Mouse (Mus musculus): ENCODE measurements around the gene Syne1. TPM values are rescaled to one million over a fixed set of nuclear protein-coding genes. Genes with fewer than 3 reads are reported as not detected.

Gene Syne1
- total RNA-seq, 2 experiments from 2014 or later = 247 to 308 TPM

DNA sequence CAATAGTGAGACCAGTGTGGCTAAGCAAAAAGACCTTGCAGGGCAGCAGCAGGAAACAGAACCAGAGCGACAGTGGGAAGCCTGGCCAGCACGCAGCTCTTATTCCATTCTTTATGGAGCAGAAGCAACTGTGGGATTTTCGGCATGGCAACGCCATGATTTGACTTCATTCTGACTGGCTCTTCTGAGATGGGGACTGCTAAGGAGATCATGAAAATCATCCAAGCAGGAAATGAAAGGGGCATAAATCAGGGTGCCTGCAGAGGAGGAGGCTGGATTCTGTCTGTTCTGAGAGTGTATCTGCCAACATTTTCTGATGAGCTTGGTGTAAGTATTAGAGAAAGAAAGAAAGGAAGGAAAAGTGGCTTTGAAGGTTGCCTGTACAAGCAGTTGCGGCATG lies 435.1 kb downstream of the Syne1 start:
- intact Hi-C loops (cut with DNase I) = no loop called here
- DNase-seq (ENCODE audit: low spot score in 2 of 2) = no peak

DNA sequence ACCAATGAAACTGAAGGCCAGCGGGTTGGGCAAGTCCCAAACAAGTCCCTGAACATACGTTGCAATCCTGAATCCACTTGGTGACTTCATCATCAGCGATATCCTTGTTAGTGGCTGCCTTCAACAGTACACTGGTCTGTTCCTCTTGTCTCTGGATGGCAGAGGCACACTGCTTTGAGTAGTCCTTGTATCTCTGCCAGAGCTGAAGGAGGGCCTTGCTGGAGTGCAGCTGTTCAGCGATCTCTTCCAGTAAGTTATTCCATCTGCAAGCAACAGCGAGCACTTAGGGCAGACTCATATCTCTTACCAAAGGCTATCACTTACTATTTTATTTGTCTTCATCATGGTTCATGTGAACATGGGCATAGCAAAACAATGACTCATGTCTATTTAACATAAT lies 440.5 kb downstream of the Syne1 start:
- peak in 1 of 2 experiments; percentile 5 for DNase-seq (ENCODE audit: low spot score in 2 of 2)
- intact Hi-C loops (cut with DNase I) = no loop called here

DNA sequence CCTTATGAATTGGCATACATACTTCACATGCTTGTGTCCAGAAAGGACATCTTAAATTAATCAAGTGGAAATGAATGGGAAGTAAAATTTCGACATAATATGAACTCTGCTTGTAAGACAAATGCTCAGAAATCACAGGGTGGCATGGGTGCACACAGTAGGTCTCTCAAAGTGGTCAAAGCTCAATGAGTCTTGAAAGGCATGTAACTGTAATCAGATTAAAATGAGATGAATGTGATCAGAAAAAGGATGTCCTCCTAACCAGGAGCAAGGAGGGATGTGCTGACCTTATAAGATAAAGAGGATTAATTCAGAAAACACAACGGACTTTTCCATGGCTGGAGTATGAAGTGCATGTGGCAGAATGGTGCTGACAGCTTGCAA lies 453.5 kb downstream of the Syne1 start:
- intact Hi-C loops (cut with DNase I) = no loop called here
- DNase-seq (ENCODE audit: low spot score in 2 of 2) = no peak

DNA sequence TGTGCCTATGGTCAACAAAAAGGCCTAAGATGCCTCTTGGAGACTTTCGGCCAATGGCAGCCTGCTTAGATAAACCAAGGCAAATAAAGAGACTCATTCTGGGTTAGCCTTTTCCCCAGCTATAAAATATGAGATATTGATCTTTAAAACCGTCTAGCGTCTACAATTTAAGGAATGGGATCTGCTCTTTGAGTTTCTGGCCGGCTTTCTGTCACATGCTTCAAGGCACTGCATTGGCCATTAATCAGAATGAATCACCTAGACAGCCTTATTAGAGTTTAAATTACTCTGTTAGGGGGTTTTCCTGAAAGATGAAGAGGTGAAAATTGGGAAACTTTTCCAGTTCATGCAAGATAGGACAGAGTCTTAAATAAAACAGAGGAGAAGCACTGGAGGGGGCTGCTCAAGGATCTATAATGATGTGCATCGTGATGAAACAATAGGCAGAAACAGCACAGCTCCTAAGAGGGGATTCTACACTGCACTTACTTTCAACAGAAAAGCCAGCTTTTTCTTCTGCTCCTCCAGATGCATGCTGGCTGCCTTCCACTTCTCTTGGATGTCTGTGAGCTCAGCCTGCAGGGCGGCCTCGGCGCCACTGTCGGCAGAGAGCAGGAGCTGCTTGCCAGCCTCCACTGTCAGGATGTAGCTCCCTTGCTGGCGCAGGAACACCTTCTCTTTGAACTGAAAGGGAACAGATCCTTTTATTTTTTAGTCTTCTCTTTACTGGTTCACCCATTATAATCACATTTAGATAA lies 454.1 kb downstream of the Syne1 start:
- intact Hi-C loops (cut with DNase I) = no loop called here

DNA sequence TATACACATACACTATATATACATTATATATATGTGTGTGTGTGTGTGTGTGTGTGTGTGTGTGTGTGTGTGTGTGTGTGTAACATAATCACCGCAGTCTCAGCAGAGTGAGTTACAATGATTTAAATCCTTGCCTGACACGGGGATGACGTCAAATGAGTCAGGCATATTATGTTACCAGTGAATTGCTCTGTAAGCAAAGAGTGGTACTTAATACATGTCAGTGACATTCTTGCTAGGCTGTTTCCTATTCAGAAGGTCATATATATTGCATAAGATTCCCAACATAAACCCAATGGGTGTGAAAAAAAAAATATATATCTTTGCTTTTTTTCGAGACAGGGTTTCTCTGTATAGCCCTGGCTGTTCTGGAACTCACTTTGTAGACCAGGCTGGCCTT lies 462.1 kb downstream of the Syne1 start:
- DNase-seq (ENCODE audit: low spot score in 2 of 2) = no peak
- intact Hi-C loops (cut with DNase I) = no loop called here

More for the DNA sequence above, 454.1 kb downstream of the Syne1 start:
- DNase-seq (ENCODE audit: low spot score in 2 of 2) = peak; percentile 38 to 43

DNA sequence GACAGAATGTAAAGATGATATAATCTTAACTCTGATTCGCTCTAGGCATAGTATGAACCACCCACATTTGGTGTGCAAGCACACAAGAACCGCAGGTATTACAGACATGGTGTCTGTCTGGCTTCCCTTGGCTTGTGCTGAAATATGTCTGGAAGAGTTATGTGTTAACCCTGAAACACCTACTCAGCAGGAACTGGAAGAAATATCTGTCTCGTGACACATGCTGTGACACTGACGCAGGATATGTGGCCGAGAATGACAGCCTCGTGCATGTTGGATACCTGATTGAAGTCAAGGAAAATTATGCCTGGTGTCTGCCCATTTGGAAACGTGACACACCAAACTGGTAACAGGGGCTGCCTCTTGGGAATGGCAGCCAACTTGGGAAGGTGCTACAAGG lies 463.9 kb downstream of the Syne1 start:
- no peak for DNase-seq (ENCODE audit: low spot score in 2 of 2)
- intact Hi-C loops (cut with DNase I) = no loop called here

DNA sequence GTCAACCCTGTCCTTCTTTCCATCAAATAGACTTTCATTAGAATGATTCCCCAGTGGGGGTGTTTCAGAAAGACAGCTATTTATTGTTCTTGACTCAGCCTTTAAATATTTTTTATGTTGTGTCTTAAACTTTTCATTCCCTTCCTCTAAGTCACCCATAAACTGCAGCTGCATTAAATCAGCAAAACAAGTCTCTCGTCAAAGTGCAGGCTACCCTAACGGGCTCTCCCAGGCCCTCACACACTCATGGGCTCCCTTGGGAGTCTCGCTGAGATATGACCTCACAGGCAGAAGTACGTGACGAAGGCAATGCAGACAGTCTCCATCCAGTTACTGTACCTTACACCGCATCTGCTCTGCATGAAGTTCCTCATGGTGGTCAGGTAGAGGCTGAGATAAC lies 465.0 kb downstream of the Syne1 start:
- DNase-seq (ENCODE audit: low spot score in 2 of 2) = no peak
- intact Hi-C loops (cut with DNase I) = no loop called here

DNA sequence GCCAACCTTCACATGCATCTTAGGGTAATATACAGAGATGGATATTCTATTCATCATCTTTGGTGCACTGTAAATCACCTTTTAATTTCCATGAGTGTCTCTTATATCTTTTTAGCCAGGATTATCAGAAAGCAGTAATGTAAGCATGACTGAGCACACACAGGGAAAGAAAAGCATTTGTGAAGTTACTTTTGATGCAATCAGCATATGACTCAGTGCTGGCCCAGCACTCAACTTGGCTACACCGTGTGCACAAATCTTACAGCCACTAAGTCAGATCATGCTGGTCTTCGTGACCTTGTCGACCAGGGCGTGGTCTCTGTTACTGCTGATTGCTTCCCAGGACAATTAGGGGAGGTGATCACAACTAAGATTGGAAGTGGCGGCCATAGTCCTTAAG lies 465.5 kb downstream of the Syne1 start:
- no peak for DNase-seq (ENCODE audit: low spot score in 2 of 2)
- intact Hi-C loops (cut with DNase I) = no loop called here

DNA sequence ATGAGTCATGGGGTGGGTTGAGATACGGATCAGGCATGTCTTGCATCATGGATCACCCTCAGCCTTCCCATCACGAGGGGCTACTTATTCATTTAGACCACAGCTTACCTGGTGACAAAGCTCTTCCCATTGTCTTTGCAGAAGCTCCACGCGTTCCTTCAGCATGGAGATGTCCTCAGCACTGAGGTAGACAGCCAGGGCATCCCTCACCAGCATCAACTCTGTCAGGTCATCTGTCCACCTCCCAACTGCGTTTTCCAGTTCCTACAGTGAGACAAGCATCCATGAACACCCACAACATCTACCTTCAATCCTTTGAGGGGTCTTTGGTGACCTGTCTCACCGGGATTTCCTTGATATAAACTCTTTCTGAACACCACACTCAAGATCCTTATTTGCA lies 467.6 kb downstream of the Syne1 start:
- intact Hi-C loops (cut with DNase I) = no loop called here
- no peak for DNase-seq (ENCODE audit: low spot score in 2 of 2)

DNA sequence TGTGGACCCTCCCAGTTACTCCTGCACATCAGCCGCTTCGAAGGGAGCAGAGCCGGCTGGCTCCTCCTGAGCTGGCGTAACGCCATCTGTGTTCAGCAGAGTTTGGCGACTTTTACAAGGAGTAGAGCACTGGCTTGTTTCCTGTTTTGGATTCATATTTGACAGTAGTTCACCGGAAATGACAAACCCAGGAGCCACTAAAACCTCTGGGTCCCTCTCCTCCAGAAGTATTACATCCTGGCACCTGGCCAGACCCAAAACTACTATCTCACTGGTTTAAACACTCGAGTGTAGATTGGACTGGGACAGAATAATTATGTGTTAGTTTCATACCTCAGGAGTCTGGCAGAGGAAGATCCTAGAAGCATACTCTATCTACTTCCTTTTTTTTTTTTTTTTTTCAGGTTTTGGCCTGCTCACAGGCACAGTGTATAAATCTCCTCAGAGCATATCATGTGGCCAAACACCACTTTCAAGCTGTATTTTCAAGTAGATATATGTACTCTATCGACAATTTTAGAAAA lies 471.3 kb downstream of the Syne1 start:
- peak in 1 of 2 experiments; percentile 32 for DNase-seq (ENCODE audit: low spot score in 2 of 2)

DNA sequence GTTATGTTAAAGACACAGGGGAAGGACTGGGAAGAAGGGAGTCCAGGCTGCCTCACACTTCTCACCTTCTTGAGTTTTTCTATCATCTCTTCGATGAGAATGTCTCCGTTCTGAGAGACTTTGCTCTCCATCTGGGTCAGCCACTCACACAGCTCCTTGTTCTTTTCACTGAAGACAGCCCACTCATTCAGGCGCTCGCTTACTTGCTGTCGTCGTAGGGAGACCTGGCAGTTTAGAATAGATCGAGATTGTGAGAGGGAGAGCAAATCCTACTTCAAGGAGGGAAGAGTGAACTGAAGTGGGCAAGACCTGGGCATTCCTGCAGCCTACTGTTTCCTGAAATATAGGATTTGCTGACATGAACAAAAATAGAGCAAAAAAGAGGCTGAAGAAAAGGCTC lies 475.6 kb downstream of the Syne1 start:
- intact Hi-C loops (cut with DNase I) = no loop called here

More for the DNA sequence above, 471.3 kb downstream of the Syne1 start:
- intact Hi-C loops (cut with DNase I) = no loop called here

DNA sequence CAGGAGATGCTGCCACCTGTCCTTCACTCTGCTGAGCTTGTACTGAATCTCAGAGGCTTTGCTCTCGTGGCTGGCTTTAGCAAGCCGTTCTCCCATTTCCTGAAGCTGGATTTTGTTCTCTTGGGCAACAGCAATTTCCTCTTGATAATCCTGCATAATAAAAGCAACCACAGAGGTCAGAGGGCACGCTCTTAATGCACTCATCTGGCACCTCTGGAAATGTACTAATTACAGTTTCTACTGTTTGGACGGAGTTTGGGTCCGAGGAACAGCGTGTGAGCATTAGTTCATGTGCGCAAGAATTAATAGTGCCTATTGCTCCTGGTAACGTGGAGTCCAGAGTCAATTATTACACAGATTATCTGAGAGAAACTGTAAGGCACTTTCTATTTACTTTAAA lies 479.2 kb downstream of the Syne1 start:
- intact Hi-C loops (cut with DNase I) = no loop called here
- no peak for DNase-seq (ENCODE audit: low spot score in 2 of 2)

More for the DNA sequence above, 475.6 kb downstream of the Syne1 start:
- DNase-seq (ENCODE audit: low spot score in 2 of 2) = no peak

DNA sequence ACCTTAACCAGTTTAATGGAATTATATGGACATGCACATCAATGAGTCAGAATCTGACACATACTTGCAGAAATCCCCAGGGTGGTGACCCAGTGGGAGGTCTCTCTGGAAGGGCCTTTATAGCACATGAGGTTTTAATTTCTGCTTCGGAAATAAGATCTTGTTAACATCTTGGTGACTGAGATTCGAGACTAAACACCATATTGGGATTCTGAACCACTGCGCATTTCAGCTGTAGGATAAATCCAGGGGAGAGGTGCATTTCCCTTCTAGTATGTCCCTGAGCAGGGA lies 480.4 kb downstream of the Syne1 start:
- intact Hi-C loops (cut with DNase I) = no loop called here
- DNase-seq (ENCODE audit: low spot score in 2 of 2) = no peak

DNA sequence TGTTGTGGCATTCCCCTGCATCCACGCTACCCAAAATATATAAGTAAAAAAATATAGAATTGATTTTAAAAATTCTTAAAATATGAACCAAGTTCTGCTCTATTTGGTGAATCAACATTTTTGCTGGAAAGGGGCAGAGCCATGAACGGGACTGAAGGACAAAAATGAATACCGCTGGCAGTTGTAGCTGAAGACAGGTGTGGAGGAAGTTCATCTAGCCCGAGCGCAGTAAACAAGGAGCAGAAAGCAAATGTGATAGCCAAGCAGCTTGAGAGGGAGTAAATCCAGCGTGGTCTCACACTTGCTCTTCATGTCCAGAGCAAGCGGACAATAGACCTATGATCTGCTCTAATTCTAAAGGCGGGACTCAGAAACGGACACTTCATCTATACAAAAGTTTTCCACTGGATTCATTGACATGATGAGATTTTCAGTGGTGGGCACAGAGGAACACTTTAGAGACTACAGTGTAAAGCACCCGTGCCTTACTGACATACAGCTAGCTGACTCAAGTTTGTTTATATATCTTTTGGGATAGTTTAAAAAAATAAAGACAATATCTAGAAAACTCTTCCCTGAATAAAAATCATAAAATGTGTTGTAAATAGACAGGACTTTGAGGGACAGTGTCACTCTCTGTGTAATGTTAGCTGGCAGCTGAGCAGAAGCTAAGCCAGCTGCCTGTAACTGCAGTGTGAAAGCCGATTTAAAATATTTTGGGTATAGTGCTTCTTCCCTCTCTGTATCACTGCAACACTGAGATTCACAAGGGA lies 480.9 kb downstream of the Syne1 start:
- intact Hi-C loops (cut with DNase I) = no loop called here
- no peak for DNase-seq (ENCODE audit: low spot score in 2 of 2)

DNA sequence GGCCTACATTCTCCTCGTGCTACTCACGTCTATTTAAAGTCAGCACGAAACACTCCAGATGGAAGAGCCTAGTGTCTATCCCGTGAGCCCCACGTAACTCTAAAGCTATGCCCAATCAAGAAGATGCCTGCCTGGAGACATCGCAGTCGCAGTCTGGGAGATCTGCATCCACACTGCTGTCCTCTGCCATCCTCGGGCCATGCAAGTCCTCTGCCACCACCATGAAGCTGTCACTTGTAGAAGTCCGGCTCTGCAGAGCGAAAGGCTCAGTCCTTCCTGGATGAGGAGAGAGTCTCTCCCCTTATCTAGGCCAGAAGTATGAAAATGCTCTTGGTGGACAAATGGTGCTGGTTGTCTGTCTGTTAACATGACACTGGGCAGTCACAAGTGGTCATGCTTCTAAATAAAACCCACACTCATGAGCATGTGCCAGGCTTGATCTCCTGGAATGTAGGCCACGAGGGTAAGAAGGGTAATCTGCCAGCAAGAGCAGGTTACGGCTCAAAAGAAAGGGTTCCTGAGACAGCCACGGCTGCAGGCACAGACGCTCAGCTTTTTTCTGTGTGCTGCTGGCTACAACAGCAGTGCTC lies 482.5 kb downstream of the Syne1 start, which contains the start of gene Gm10097:
TSS of gene Gm10097 (plus strand) at position 517 of the 590 bp plus-strand sequence.
- DNase-seq (ENCODE audit: low spot score in 2 of 2) = peak in 1 of 2 experiments; percentile 36
- intact Hi-C loops (cut with DNase I) = no loop called here

DNA sequence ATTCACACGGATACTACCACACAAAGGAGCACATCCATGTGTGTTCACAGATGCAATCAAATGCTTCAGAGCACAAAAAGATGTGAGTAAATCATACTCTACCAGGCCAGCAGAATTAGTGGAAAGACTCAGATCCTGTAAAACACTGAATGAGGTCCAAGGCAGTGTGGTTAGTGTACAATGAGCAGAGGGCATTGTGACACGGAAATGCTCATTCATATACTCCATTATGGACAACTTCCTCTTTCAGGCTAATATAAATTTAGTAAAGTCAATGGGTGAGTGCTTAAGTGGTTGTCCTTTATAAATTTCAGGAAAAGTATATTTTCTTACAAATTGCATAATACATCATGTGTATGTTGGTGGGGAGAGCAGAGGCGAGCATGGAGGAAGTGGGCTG lies 484.2 kb downstream of the Syne1 start:
- intact Hi-C loops (cut with DNase I) = no loop called here
- DNase-seq (ENCODE audit: low spot score in 2 of 2) = no peak

DNA sequence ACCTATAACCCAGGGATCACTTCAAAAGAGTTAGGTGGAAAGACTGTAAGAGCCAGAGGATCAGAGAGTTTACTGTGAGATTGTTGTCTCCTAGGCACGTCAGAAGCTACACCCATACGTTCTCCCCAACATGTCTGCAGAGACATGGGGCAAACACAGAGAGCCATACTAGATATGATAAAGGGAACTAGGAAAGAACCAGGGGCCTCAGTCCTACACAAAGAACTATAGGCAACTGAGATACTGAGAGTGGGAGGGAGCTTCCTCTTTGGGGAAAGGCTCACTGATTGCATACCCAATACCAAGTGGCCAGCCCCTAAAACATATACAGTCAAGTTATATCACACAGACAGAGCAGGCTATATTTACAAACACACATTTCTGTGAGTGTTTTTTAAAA lies 491.3 kb downstream of the Syne1 start:
- DNase-seq (ENCODE audit: low spot score in 2 of 2) = no peak
- intact Hi-C loops (cut with DNase I) = no loop called here

DNA sequence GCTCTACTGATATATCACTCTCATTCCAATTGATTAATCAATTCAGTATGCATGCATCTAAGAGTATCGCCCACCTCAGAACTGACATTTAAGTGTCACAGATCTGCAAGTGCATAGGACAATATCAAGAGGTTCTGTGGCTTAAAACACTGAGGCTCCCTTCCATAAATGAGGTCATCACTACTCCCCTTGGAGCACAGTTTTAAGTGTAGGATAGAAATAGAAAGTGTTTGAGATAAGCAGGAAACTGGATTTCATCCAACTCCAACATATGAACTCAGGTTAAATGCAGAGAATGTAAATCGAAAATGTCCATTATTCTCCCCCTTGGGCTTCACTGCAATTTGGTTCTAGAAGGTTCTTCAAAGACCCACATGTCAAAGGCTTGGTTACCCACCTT lies 492.4 kb downstream of the Syne1 start:
- intact Hi-C loops (cut with DNase I) = no loop called here
- DNase-seq (ENCODE audit: low spot score in 2 of 2) = no peak

DNA sequence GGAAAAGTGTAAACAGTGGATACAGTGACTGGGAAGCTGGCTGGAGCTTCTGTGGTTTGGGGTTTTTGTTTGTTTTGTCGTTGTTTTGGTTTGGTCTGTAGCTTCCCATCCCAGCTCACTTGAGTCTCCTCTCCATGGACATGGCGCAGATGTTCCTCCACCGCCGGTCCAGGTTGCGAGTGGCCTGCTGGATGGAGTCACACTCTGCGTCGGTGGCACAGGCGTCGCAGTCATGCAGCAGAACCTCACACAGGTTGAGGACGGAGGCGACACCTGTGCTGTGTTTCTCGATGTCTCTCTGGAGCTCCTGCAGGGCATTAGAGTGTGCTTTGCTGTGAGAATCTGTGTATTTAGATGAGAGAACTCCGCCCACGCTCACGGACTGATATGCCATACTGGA lies 493.6 kb downstream of the Syne1 start:
- DNase-seq (ENCODE audit: low spot score in 2 of 2) = no peak

DNA sequence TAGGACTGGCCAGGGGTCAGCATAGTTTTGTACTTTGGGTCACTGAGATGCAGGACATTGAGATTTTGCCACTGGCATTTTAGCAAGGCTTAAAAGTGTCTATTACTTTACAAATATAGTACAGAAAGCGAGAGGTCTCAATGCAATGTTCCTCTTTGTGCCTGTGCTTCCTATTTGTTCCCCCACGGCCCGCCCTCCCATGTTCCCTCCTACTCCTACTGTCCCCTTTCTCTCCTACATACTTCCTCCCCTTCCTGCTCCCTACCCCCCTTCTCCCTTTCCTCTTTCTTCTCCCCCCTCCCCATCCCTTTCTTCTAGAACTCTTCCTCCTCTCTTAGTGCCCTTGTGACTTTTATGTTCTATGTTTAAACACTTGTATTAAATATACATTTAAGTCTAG lies 494.3 kb downstream of the Syne1 start:
- no peak for DNase-seq (ENCODE audit: low spot score in 2 of 2)
- intact Hi-C loops (cut with DNase I) = no loop called here

More for the DNA sequence above, 493.6 kb downstream of the Syne1 start:
- intact Hi-C loops (cut with DNase I) = no loop called here

Measured in left cerebral cortex, postnatal 14 days (tissue).